Mouse (Mus musculus): ENCODE results near the gene Gm10401. TPM values are rescaled to one million over a fixed set of nuclear protein-coding genes. Genes with fewer than 3 reads are reported as not detected.
"Not testable (repeated sequence)": the region's sequence is repeated elsewhere in the genome, so short reads cannot be mapped to it uniquely, and the experiment has no call there.

Gm10401 gene
- polyA plus RNA-seq, 1 experiment from 2014 or later, result 31.5 TPM

DNA sequence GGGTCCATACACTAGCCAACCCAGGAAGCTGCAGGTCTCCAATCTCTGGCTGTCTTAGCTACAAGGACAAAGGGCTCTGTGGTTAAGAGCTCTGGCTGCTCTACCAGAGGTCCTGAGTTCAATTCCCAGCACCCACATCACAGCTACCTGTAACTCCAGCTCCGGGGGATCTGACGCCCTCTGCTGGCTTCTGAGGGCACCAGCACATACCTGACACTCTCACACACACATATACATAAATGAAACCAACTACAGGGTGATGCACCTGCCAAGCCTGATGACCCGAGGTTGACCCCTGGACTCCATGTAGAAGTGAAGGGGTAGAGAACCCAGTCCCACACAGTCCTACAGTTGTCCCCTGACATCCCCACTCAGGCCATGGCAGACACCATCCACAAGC, 18.3 kb upstream of the Gm10401 start:
- Histone ChIP-seq H3K27ac (replicated peaks in 1 of 2; ENCODE audit: control insufficient read depth in 1 of 2, insufficient read depth in 1 of 2, low read depth in 2 of 2, low read length in 2 of 2) (no peak overlapping the region), H3K4me2 (ENCODE audit: low read length) (no peak overlapping the region), H3K36me3 (ENCODE audit: control insufficient read depth, insufficient read depth, low read length) (peaks cover 49% of the 10 kb centered on the region), H3K27me3 (ENCODE audit: control insufficient read depth, insufficient read depth, low read length) (no peaks in the 10 kb centered on the region), H3K4me3 (ENCODE audit: control insufficient read depth in 1 of 2, insufficient read depth in 1 of 2, low read depth in 1 of 2, low read length in 2 of 2) (no peak overlapping the region), H3K9me3 (ENCODE audit: control insufficient read depth, low read length) (no peaks in the 10 kb centered on the region), H3K4me1 (ENCODE audit: control insufficient read depth in 2 of 2, insufficient read depth in 2 of 2, low read length in 2 of 2) (no peaks in the 10 kb centered on the region), H3K9ac (ENCODE audit: low read length) (no peak overlapping the region)
- 83% methylated on average over 3 of the region's 3 CpGs for WGBS
- ATAC-seq (ENCODE audit: insufficient number of reproducible peaks, insufficient read depth, low FRiP score, low read depth), result no peak

GRCm38 (mm10) chr5:115114501-115114900, 16.4 kb upstream of the Gm10401 start:
- Histone ChIP-seq H3K4me1 (ENCODE audit: control insufficient read depth in 2 of 2, insufficient read depth in 2 of 2, low read length in 2 of 2) (no peaks in the 10 kb centered on the region), H3K36me3 (ENCODE audit: control insufficient read depth, insufficient read depth, low read length) (peaks cover 68% of the 10 kb centered on the region), H3K4me2 (ENCODE audit: low read length) (no peak overlapping the region), H3K9me3 (ENCODE audit: control insufficient read depth, low read length) (no peaks in the 10 kb centered on the region), H3K27ac (replicated peaks in 1 of 2; ENCODE audit: control insufficient read depth in 1 of 2, insufficient read depth in 1 of 2, low read depth in 2 of 2, low read length in 2 of 2) (no peak overlapping the region), H3K4me3 (ENCODE audit: control insufficient read depth in 1 of 2, insufficient read depth in 1 of 2, low read depth in 1 of 2, low read length in 2 of 2) (no peak overlapping the region), H3K9ac (ENCODE audit: low read length) (no peak overlapping the region), H3K27me3 (ENCODE audit: control insufficient read depth, insufficient read depth, low read length) (no peaks in the 10 kb centered on the region)
- 92% methylated on average over 8 of the region's 8 CpGs for WGBS
- ATAC-seq (ENCODE audit: insufficient number of reproducible peaks, insufficient read depth, low FRiP score, low read depth), result no peak

GRCm38 (mm10) chr5:115113244-115113643, 15.1 kb upstream of the Gm10401 start:
- no peak overlapping the region for H3K9ac ChIP-seq (ENCODE audit: low read length)
- H3K4me2 ChIP-seq (ENCODE audit: low read length), result no peak overlapping the region
- 95% methylated on average over 12 of the region's 12 CpGs for WGBS
- peaks cover 70% of the 10 kb centered on the region for H3K36me3 ChIP-seq (ENCODE audit: control insufficient read depth, insufficient read depth, low read length)
- H3K4me3 ChIP-seq (ENCODE audit: control insufficient read depth in 1 of 2, insufficient read depth in 1 of 2, low read depth in 1 of 2, low read length in 2 of 2), result no peak overlapping the region
- no peak for ATAC-seq (ENCODE audit: insufficient number of reproducible peaks, insufficient read depth, low FRiP score, low read depth)
- H3K4me1 ChIP-seq (ENCODE audit: control insufficient read depth in 2 of 2, insufficient read depth in 2 of 2, low read length in 2 of 2), result no peaks in the 10 kb centered on the region
- H3K9me3 ChIP-seq (ENCODE audit: control insufficient read depth, low read length), result no peaks in the 10 kb centered on the region
- H3K27me3 ChIP-seq (ENCODE audit: control insufficient read depth, insufficient read depth, low read length), result no peaks in the 10 kb centered on the region
- H3K27ac ChIP-seq (replicated peaks in 1 of 2; ENCODE audit: control insufficient read depth in 1 of 2, insufficient read depth in 1 of 2, low read depth in 2 of 2, low read length in 2 of 2), result no peak overlapping the region

DNA sequence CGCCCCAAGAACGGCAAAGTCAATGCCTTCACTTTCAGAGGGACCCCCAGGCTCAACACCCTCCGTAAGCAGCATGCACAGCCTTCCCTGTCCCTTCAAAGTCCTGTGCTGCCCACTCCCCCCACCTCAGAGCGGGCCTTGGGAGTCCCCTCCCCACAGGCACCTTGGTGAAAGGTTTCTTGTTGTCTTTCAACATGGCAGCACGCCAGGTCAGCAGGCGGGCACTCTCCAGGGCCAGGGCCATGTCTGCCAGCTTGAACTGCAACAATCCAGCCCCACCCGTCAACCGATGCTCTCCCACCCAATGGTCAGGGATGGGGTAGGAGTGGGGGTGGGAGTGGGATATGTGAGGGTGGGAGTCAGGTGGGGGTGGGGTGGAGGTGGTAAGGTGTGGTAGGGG, 13.1 kb upstream of the Gm10401 start:
- H3K9me3 ChIP-seq (ENCODE audit: control insufficient read depth, low read length), result no peaks in the 10 kb centered on the region
- H3K36me3 ChIP-seq (ENCODE audit: control insufficient read depth, insufficient read depth, low read length), result peaks cover 68% of the 10 kb centered on the region
- WGBS, result 91% methylated on average over 8 of the region's 8 CpGs
- no peak overlapping the region for H3K9ac ChIP-seq (ENCODE audit: low read length)
- no peaks in the 10 kb centered on the region for H3K4me1 ChIP-seq (ENCODE audit: control insufficient read depth in 2 of 2, insufficient read depth in 2 of 2, low read length in 2 of 2)
- H3K27me3 ChIP-seq (ENCODE audit: control insufficient read depth, insufficient read depth, low read length), result no peaks in the 10 kb centered on the region
- H3K4me3 ChIP-seq (ENCODE audit: control insufficient read depth in 1 of 2, insufficient read depth in 1 of 2, low read depth in 1 of 2, low read length in 2 of 2), result no peak overlapping the region
- H3K4me2 ChIP-seq (ENCODE audit: low read length), result no peak overlapping the region
- ATAC-seq (ENCODE audit: insufficient number of reproducible peaks, insufficient read depth, low FRiP score, low read depth), result no peak
- H3K27ac ChIP-seq (replicated peaks in 1 of 2; ENCODE audit: control insufficient read depth in 1 of 2, insufficient read depth in 1 of 2, low read depth in 2 of 2, low read length in 2 of 2), result no peak overlapping the region

DNA sequence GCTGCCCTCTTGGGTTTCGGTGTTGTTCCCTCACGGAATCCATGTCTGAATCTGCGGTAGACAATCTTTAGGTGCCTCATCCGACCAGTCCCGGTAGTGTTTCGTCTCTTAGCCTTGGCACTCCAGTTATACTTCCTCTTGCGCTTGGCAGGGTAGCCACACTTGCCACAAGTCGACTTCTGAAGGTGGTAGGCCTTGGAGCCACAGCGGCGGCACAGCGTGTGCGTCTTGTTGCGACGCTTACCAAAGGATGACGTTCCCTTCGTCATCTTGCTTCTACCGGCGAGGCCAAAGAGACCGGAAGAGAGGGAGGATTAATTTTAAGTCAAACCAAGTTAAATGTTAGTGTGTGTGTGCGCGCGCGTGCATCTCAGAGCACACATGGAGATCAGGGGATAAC, 5.2 kb upstream of the Gm10401 start:
- not testable (repeated sequence) for H3K9ac ChIP-seq (ENCODE audit: low read length); H3K4me2 ChIP-seq (ENCODE audit: low read length); H3K27ac ChIP-seq (replicated peaks in 1 of 2; ENCODE audit: control insufficient read depth in 1 of 2, insufficient read depth in 1 of 2, low read depth in 2 of 2, low read length in 2 of 2); H3K9me3 ChIP-seq (ENCODE audit: control insufficient read depth, low read length); ATAC-seq (ENCODE audit: insufficient number of reproducible peaks, insufficient read depth, low FRiP score, low read depth); H3K4me3 ChIP-seq (ENCODE audit: control insufficient read depth in 1 of 2, insufficient read depth in 1 of 2, low read depth in 1 of 2, low read length in 2 of 2); H3K4me1 ChIP-seq (ENCODE audit: control insufficient read depth in 2 of 2, insufficient read depth in 2 of 2, low read length in 2 of 2); H3K27me3 ChIP-seq (ENCODE audit: control insufficient read depth, insufficient read depth, low read length)
- H3K36me3 ChIP-seq (ENCODE audit: control insufficient read depth, insufficient read depth, low read length), result peaks cover 45% of the 10 kb centered on the region
- WGBS, result 96% methylated on average over 23 of the region's 23 CpGs

DNA sequence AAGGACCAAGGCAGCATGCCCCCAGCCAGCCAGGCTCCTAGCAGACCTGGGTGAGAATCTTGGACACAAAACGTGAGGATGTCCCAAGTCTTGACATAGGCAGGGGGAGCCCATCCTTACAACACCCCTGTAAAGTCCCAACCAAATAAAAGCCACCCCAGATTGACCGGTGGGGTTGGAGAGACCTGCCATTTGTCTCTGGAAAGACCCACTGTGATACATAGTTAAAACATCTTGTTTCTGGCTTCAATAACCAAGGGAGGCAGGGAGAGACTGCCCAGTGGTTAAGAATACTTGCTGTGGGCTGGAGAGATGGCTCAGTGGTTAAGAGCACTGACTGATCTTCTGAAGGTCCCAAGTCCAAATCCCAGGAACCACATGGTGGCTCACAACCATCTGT, 4.1 kb upstream of the Gm10401 start:
- Histone ChIP-seq H3K4me2 (ENCODE audit: low read length) (no peak overlapping the region), H3K4me3 (ENCODE audit: control insufficient read depth in 1 of 2, insufficient read depth in 1 of 2, low read depth in 1 of 2, low read length in 2 of 2) (no peak overlapping the region), H3K9me3 (ENCODE audit: control insufficient read depth, low read length) (no peaks in the 10 kb centered on the region), H3K27me3 (ENCODE audit: control insufficient read depth, insufficient read depth, low read length) (no peaks in the 10 kb centered on the region), H3K4me1 (ENCODE audit: control insufficient read depth in 2 of 2, insufficient read depth in 2 of 2, low read length in 2 of 2) (no peaks in the 10 kb centered on the region), H3K27ac (replicated peaks in 1 of 2; ENCODE audit: control insufficient read depth in 1 of 2, insufficient read depth in 1 of 2, low read depth in 2 of 2, low read length in 2 of 2) (no peak overlapping the region), H3K36me3 (ENCODE audit: control insufficient read depth, insufficient read depth, low read length) (peaks cover 49% of the 10 kb centered on the region), H3K9ac (ENCODE audit: low read length) (no peak overlapping the region)
- no peak for ATAC-seq (ENCODE audit: insufficient number of reproducible peaks, insufficient read depth, low FRiP score, low read depth)
- 80% methylated on average over 2 of the region's 2 CpGs for WGBS

- no peaks in the 10 kb centered on the region for H3K27me3 ChIP-seq (ENCODE audit: control insufficient read depth, insufficient read depth, low read length)
- no peak overlapping the region for H3K4me2 ChIP-seq (ENCODE audit: low read length)
- H3K27ac ChIP-seq (replicated peaks in 1 of 2; ENCODE audit: control insufficient read depth in 1 of 2, insufficient read depth in 1 of 2, low read depth in 2 of 2, low read length in 2 of 2), result no peak overlapping the region
- H3K4me3 ChIP-seq (ENCODE audit: control insufficient read depth in 1 of 2, insufficient read depth in 1 of 2, low read depth in 1 of 2, low read length in 2 of 2), result no peak overlapping the region
- ATAC-seq (ENCODE audit: insufficient number of reproducible peaks, insufficient read depth, low FRiP score, low read depth), result no peak
- H3K9ac ChIP-seq (ENCODE audit: low read length), result no peak overlapping the region
- H3K4me1 ChIP-seq (ENCODE audit: control insufficient read depth in 2 of 2, insufficient read depth in 2 of 2, low read length in 2 of 2), result no peaks in the 10 kb centered on the region
- peaks cover 66% of the 10 kb centered on the region for H3K36me3 ChIP-seq (ENCODE audit: control insufficient read depth, insufficient read depth, low read length)
- H3K9me3 ChIP-seq (ENCODE audit: control insufficient read depth, low read length), result no peaks in the 10 kb centered on the region
- 88% methylated on average over 6 of the region's 6 CpGs for WGBS
Observed at GRCm38 (mm10) chr5:115100473-115100872, 2.4 kb upstream of the Gm10401 start.

DNA sequence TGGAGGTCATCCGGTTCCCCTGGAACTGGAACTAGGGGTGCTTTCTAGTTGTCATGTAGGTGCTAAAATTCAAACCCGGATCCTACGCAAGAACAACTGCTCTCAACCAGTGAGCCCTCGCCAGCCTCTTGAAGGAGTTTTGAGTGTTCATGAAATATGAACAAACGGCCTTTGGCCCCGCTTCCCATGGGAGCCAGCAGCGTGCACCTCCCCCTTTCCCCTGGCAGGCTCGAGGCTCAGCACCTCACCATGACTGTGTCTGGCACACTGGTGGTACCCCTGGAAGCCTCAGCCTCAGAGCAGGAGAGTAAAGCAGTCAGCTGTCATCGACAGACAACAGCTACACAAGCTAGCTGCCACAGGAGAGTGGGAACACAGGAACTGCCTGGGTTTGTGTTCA, 1.9 kb upstream of the Gm10401 start:
- ATAC-seq (ENCODE audit: insufficient number of reproducible peaks, insufficient read depth, low FRiP score, low read depth), result no peak
- Histone ChIP-seq H3K4me3 (ENCODE audit: control insufficient read depth in 1 of 2, insufficient read depth in 1 of 2, low read depth in 1 of 2, low read length in 2 of 2) (no peak overlapping the region), H3K4me1 (ENCODE audit: control insufficient read depth in 2 of 2, insufficient read depth in 2 of 2, low read length in 2 of 2) (no peaks in the 10 kb centered on the region; a peak in 1 of 4 replicates), H3K4me2 (ENCODE audit: low read length) (no peak overlapping the region), H3K9ac (ENCODE audit: low read length) (no peak overlapping the region), H3K27ac (replicated peaks in 1 of 2; ENCODE audit: control insufficient read depth in 1 of 2, insufficient read depth in 1 of 2, low read depth in 2 of 2, low read length in 2 of 2) (no peak overlapping the region), H3K27me3 (ENCODE audit: control insufficient read depth, insufficient read depth, low read length) (no peaks in the 10 kb centered on the region), H3K36me3 (ENCODE audit: control insufficient read depth, insufficient read depth, low read length) (peaks cover 70% of the 10 kb centered on the region), H3K9me3 (ENCODE audit: control insufficient read depth, low read length) (no peaks in the 10 kb centered on the region)
- WGBS, result 80% methylated on average over 9 of the region's 9 CpGs
